Mouse (Mus musculus) layer of hippocampus, adult 9-11 months (tissue): ENCODE data around the gene Prcc.
A peak's percentile ranks its signal among the peaks of the same experiment; 100 is the strongest.
"Not testable (repeated sequence)": the region's sequence is repeated elsewhere in the genome, so short reads cannot be mapped to it uniquely, and the experiment has no call there.

Source experiments
- DNase-seq: peaks from one replicate; pipeline ENCODE4 v3.0.0; 2022

The Prcc gene

DNA sequence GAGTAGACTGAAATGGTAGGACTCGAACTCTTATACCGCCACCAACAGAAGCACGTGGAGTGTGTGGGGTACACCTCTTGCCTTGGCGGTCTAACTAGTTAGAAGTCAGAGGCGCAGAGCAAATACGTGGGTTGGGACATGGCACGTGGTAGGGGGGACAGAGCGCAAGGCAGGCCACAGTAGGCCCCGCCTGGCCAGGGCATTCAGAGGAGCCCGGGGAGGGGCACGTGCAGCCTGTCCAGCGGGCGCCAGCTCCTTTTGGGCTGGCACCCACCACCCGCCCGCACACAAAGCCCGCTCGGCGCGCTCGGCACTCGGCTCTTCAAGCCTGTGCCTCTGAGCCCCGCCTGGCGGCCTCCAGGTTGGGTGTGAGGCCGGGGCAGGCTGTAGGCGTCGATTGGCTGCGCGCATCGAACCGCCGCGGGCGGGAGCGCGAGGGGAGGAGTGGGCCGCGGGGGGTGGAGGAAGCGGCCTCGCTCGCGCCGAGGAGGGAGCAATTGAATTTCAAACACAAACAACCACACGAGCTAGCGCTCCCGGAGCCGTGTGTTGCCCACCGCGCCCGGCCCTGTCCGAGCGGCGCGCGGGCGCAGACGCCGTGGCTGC lies 20.6 kb upstream of the Prcc start, which contains the start of gene Hdgf:
Hdgf (plus strand) TSS at position 442 of the 606 bp plus-strand sequence.
- peak; percentile 97 for DNase-seq

DNA sequence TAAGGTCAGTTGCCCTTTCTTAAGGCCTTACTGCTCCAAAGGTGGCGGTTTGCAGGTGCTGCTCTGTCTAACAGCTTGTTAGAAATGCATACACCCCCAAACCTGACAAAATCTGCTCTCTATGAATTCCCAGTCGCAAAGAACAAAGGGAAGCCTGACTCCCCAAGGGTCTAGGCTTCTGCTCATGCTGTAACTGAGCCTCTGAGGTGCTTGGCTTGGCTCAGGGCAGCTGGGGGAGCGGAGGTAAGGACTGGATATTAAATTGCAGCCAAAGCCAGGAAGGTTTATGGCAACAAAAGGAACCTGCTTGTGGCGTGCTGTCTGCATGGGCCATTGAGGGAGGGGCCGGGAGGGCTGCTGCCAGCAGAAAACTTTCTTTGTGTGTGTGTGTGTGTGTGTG lies 18.4 kb upstream of the Prcc start:
- no peak for DNase-seq

DNA sequence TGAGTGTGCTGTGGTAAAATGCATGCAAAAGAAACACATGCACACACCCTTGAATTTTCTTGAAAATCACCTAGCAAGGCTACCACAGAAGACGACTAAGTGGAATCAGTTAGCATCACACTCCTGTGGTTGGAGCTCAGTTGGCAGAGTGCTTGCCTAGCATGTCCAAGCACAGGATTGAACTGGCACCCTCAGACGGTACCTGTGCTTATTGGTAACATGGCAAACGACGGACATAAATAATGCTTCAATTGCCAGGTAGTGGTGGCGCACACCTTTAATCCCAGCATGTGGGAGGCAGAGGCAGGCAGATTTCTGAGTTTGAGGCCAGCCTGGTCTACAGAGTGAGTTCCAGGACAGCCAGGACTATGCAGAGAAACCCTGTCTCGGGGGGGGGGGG lies 16.6 kb upstream of the Prcc start:
- DNase-seq: not testable (repeated sequence)

DNA sequence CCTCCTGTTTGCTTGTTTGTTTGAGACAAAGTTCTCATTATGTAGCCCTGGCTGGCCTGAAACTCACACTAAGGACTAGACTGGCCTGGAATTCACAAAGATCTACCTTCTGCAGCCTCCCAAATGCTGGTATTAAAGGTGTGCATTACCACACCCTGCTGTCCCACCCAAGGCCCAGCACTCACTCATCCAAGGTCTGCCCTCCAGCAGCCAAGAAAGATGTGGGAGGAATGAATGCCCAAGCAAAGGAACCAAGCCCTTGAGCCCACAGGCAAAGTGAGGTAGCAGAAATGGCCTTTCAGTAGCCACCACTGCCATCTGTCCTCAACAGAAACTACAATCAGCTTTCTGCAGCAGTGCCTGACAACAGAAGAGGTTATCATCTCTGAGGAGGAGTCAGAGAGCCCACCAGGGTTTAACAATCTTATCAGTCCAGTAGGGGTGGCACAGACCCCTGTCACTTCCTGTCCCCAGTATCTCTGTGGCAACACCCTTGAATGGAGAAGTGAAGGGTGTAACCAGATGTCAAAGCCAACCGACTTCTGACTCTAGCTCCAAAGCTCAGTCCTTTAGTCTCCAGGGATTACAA lies 15.7 kb upstream of the Prcc start:
- no peak for DNase-seq

DNA sequence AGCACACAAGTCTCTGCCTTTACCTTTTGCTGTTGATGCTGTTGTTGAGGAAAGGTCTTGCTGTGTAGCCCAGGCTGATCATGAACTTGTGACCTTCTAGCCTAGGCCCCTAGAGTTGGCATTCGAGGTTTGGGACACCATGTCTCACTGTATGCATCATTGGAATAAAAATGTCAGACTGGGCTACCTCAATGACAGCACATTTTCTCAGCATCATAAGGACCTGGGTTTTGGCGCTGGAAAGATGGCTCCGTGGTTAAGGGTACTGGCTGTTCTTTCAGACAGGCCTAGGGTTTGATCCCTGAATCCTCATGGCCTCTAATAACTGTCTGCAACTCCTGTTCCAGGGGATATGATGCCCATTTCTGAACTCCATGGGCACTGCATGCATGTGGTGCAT lies 14.4 kb upstream of the Prcc start:
- DNase-seq: no peak

DNA sequence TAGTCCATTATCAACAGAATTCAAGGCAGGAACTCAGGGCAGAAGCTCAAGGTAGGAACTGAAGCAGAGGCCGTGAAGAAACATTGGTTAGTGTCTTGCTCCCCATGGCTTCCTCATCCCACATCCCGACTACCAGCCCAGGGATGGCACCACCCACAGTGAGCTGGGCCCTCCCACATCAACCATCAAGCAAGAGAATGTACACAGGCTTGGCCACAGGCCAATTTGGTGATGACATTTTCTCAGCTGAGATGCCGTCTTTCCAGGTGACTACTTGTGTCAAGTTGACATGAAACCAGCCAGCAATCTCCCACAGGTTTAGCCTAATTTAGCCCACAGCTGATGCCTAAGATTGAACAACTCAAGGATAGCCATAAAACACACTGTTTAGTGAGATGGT lies 13.9 kb upstream of the Prcc start:
- DNase-seq: no peak

DNA sequence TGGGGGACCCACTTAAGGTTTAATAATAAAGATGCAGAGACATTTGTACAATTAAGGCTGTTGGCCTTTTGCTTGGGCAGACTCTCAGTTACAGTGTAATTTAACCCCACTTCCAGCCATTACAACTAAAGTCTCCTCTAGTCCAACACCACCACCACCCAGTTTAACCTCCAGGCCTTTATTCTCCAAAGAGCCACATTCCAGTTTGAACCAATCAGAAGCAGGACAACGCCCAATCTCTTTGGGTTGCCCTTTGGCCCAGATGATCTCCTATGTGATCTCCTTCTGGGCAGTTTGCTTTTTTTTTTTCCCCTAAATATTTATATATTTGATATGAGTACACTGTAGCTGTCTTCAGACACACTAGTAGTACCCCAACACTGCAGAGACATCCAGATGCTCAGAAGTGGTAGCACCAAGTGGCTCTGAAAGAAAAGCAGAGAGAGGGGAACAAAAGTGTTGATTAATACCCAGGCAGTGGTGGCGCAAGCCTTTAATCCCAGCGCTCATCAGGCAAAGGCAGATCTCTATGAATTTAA lies 8.0 kb upstream of the Prcc start:
- no peak for DNase-seq

DNA sequence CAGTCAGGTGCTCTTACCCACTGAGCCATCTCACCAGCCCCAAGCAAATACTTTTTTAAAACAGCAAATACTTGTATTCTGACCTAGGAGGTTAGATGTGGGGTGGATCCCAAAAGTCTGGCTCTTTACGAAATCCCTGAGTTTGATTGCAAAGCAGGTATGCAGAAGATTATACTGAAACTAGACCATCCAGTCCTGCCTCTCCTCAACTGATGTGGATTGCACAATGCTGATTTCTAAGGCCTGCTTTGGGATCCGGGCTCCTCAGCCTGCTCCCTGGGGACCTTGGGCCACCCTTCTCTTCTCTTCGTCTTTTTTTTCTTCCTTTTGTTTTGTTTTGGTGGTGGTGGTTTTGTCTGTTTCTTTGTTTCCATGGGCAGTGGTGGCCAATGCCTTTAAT lies 6.1 kb upstream of the Prcc start:
- DNase-seq: no peak

DNA sequence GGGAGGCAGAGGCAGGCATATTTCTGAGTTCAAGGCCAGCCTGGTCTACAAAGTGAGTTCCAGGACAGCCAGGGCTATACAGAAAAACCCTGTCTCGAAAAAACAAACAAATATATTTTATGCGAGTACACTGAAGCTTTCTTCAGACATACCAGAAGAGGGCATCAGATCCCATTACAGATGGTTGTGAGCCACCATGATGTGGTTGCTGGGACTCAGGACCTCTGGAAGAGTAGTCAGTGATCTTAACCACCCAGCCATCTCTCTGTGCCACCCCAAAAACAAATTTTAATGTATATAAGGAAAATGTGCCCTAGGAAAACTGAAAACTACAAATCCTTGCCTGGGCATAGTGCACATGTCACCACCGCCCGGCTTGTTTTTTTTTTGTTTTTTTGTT lies 2.0 kb upstream of the Prcc start:
- DNase-seq: not testable (repeated sequence)

DNA sequence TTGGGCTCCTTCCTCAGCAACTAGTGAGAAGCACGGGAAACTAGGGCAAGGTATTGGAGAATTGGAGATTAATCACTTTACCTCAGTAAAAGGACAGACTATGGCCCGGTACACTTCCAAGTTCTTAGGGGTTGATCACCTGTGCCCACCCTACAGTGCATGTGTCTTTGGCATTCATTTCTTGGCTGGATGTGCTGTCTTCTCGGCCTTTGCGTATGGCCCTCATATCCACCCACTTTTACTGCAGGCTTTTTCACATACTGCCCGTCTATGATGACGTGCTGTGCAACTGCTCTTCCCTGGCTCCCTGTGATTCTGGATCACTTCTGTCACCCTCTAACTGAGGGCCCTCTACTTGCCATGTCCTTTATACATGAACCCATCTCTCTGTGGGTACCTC lies 1.0 kb upstream of the Prcc start:
- DNase-seq: no peak

DNA sequence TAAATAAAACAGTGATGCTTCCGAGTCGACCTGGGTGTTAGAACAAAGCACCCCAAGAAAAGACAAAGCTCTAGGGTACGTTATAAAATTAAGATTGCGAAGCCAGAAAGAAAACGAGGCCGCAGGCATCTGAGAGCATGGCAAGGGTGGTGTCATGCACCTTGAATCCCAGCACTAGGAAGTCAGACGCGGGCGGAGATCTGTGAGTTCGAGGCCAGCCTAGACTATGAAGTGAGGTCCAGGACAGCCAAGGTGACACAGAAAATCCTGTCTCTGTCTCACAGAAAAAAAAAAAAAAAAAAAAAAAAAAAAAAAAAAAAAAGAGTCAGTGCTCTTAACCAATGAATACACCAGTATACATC lies 577 bp upstream of the Prcc start:
- DNase-seq: no peak

DNA sequence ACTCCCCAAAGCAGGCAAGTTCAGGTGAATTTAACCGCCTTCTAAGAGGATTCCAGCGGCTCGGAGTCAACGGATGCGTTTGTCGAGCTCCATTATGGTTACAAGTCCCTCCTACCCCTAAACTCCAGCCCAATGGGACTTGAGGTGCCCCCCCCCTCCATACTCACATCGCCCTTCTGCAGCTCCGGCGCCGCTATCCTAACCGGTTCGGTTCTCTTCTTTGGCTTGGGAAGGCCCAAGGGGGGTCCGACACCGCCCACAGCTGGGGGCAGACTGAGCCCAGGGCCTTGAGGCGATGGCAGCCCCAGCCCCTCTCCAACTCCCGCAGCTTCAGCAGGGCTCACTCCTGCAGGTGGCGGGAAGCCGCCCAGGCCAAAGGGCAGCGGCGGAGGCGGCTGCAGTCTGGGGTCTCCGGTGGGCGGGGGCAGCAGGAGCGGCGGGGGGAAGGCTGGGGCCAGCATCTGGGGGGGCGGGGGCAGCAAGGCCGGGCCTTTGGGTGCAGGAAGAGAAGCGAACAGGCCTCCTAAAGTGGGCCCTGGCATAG lies 628 bp downstream of the Prcc start:
- DNase-seq: peak; percentile 46

DNA sequence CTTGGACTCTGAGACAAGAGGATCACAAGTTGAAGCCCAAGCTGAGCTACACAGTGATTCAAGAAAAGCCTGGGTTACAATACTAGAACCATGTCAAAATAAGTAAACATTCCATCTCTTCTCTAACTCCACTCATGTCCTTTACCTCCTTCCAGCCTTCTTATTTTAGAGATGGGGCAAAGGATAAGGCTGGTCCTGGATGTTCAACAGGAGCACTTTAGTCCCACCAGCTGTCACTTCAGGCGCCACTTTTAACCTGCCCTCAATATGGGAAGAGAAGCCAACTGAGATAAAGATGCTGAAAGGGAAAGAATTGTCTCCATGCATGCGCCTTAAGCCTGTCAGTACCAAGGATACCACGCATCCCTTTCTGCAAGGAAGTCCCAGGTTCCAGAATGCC lies 1.1 kb downstream of the Prcc start:
- DNase-seq: no peak

DNA sequence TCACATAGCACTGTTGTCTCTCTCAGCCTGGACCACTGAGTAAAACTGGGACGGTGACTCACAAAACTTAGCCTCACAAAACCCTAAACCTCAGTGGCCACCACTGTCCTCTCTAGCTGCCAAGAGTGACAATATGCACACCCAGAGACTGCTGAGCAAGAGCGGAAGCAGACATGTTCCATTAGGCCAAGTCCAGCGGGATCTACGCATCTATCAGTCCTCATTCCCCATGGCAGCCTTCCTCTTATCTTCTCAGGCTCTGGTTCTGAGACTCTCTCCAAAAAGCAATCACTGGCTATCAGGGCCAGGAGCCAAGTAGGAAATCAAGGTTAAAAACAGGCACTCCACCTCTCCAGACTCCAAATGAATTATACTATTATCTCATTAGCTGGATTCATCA lies 7.7 kb downstream of the Prcc start:
- DNase-seq: no peak

DNA sequence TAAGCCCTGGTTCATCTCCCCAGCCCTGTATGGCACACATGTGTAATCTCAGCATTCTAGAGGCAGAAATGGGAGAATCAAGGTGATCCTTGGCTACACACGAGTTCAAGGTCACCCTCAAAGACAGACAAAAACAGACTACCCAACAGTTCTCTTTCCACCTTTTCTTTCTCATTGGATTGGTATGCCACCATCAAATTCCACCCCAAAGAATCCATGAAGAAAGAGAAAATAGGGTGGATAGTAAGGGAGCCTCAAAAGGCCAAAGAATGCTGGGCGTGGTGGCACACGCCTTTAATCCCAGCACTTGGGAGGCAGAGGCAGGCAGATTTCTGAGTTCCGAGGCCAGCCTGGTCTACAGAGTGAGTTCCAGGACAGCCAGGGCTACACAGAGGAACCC lies 21.3 kb downstream of the Prcc start:
- not testable (repeated sequence) for DNase-seq

DNA sequence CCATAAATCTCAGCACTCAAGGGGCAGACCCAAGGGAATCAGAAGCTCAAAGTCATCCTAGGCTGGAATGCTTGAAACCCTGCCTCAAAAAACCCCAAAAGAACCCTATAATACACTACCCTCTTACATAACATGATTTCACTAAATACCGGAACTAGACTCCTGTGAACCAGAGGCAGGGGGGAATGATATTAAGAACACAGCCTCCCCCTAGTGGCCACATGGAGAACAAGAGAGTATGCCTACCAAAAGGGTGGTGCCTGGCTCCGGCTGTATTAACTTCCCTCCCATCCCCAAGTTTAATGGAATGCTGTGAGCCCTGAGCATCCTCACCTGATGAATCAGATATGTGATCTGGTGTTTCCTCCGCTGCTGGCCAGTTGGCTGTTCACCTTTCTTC lies 25.6 kb downstream of the Prcc start:
- peak; percentile 77 for DNase-seq

DNA sequence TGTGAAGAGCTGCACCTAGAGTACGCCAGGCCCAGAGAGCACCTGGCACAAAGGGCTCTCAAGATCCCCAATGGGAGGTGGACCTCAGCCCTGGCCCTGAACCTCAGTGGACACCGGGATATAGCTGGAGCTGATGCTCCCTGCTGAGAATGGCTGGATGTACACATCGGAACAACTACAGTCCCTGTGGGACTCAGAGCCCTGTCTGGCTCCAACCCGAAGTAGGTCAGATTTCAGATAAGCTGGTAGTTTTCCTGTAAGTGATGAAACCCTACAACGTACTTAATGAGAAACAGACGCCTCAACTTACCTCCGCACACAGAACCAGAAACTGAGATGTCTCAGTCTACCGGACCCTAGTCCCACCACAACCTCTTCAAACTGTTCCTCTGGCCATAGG lies 27.7 kb downstream of the Prcc start:
- DNase-seq: no peak

DNA sequence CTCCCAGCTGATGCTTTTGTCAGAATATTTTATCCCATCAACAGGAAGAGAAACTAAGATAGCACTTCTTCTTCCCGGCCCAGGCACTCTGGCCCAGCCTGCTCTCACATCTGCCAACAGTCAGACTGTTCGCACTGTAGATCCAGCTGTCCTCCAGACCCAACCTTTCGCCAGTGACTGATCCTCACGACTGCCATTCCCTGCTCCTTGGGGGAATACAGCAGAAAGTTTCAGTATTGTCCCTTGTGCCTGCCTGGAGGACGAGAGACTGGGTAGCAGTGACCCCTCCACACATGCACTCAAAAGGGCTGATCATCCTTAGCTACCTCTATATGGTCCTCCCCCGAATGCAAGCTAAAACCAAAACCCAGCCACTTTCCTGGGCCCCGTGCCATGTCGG lies 29.5 kb downstream of the Prcc start:
- DNase-seq: no peak

DNA sequence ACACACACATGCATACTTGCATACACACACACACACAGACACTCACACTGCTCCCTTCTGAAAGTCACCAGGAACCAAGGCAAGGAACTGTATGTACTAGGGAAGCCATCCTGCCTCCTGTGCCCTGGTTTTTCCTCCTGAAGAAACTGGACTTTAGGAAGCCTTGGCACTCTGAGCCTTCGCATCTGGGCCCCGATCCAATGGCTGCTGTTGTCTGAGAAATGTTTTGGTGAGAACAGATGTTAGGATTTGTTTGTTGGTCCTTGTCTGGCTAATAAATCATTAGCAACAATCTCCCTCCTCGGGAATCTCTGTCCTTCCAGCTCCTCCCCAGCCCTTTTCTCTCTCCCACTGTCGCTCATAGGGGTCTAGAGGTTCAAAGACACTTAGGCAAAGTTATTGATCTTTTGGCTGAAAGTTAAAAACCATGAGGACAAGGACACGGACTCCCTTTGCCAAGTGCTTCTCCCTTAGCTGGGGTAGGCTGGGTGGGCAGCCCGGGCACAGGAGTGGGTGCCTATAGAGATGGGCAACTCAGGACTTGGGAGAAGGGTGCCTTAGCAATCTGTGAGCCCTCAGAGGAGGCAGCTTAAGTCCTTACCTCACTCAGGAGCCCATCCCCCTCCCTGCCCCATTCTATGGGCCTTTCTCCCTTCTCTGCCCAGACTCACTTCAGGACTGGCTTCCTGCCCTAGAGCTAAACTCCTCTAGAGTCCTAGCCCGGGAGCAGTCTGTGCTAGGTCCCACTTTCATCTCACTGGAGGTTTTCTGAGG lies 30.4 kb downstream of the Prcc start:
- no peak for DNase-seq

DNA sequence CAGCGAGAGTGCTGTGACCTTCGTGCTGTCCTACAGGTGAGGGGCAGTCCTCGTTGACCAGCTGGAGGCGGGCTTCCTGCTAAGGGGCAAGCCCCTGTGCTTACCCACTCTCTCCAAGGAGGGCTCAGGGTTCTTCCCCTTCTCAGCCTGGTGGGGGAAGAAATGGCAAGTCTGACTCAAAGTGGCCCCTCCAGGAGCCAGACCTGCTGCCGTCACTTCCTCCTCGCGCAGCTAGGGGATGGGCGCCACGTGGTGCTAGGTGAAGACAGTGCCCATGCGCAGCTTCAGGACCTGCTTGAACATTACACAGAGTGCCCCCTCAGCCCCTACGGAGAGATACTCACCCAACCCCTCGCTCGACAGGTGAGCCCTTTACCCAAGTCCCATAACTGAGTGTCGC lies 36.3 kb downstream of the Prcc start:
- no peak for DNase-seq

DNA sequence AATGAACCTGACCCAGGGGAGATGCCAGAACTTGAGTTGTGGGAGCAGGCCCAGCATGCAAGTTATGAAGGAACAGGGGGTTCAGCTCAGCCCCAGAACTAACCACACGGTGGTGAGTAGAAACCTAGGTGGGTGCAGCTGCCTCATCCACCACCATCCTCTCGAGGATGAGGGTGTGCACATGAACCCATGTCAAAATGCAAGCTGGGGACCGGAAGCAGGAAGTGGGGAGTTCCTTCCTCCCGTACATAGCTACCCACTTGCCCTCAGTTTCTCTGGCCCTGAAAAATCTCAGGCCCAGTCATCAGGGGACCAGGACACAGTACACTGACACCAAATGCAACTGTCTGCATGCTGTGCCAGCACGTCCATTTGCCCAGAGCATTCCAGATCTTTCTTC lies 37.7 kb downstream of the Prcc start:
- no peak for DNase-seq

DNA sequence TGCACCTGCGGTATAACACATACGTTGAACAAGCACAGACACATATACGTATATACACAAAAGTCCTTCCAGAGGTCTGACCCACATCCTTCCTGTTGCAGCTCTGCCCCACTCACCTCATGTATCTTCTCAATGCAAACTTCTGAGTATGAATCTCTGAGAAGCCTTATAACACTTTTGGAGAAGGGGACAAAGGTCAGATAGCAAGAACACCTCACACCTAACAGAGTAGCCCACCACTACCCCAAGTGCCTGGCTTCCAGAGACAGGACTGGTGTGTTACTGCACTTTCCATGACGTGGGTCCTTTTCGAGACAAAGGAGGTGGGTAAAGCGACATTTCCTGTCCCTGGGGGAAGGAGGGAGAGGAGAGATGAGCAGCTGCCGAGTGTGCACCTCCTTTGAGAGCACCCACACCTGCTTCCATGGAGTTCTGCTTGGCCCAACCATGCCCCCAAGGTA lies 38.7 kb downstream of the Prcc start, which contains the start of gene Sh2d2a:
Sh2d2a (plus strand) TSS at position 106 of the 461 bp plus-strand sequence.
- DNase-seq: no peak

DNA sequence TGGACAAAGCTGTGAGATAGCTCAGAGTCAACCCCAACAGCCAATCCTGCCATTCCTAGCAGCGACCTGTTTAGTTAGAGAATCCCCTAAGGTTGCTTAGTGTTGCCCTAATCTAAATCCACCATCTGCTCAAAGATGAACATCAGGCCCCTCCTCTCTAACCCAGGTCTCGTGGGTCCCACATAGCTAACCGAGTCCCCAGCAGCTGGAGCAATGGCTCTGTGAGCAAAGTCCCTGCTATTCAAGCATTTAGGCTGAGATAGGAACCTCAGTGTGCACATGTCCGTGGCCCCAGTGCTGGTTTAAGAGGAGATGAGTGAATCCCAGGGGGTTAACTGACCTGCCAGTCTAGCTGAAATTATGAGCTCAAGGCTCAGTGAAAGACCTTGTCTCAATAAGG lies 39.2 kb downstream of the Prcc start:
- DNase-seq: no peak

DNA sequence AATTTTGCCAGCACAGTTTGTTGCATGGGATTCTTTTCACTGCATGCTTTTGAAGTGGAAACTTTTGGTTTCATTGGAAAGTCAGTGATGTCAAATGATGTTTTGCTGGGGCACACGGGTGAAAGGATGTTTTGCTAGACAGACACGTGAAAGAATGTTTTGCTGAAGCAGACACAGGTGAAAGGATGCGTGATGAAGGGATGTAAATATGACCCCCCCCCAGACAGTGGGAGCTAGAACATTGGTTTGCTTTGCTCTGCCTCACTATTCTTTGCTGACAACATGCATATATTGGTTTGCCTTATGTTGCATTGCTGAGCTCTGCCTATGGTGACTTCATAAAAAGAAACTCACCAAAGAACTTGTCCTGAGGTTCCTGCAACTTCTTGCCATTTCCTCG lies 40.4 kb downstream of the Prcc start:
- no peak for DNase-seq
